In the genomic region with DNA sequence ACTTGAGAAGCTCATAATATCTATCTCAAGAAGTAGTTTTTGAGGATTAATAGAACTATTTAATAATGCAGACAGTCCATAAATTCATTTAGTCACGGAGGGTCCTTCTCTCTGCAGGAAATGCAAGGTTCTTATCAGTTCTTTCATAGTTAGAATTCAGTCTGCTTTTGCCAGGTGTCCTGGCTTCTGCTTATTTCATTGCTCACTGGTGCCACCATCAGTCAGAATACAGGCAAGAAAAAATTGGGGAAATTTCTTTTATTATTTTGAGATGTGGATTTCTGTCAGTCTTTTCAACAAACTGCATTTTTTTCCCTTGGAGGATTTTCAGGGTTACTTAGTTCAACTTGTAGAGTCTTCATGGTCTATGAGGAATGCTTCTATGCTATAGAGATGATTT, we compare ENCODE assay signal across 23 mouse cellular contexts. TPM values are rescaled to one million over a fixed set of nuclear protein-coding genes. Genes with fewer than 3 reads are reported as not detected.
DNase-seq lines count a peak whose midpoint lies in the region; ATAC-seq and TF ChIP-seq lines count a peak whose summit lies in the region.
"Had no signal": no experiment of that assay in that cellular context is flagged by ENCODE, and none has a peak within 500 bp of the region (broad histone marks: within the 10 kb centered on the region; RNA-seq: fewer than 3 reads in every experiment).

No protein-coding gene starts in this region.

- peak; percentile 3 for DNase-seq in embryo, embryonic 10 days (ENCODE audit: low spot score)
- no peak for DNase-seq in embryo, embryonic 9.5 days (ENCODE audit: extremely low spot score)
- DNase-seq in lung, postnatal 0 days (ENCODE audit: low spot score) = no peak
- no peak for DNase-seq in lung, adult 18-20 months
- peak; percentile 1 for DNase-seq in embryo, embryonic 10.5 days (ENCODE audit: low spot score)
- DNase-seq: adrenal gland, postnatal 10 days; gastrocnemius, postnatal 25 days; liver, postnatal 0 days; thymus, adult 18-20 months had no signal

- WGBS in intestine, postnatal 0 days = 4% methylated on average over 1 of the region's 1 CpGs
- WGBS in intestine, embryonic 16.5 days = 6% methylated on average over 1 of the region's 1 CpGs
- 5% methylated on average over 1 of the region's 1 CpGs for WGBS in lung, postnatal 0 days

- H3K4me3 ChIP-seq in intestine, postnatal 0 days (ENCODE audit: low read depth, low read length) = no peak overlapping the region
- no peak overlapping the region for H3K4me3 ChIP-seq in intestine, embryonic 16.5 days (ENCODE audit: low read length)
- no peak overlapping the region for H3K4me3 ChIP-seq in lung, postnatal 0 days (ENCODE audit: low read depth, low read length)
- H3K4me3 ChIP-seq: erythroblast, embryonic 14.5 days; heart, embryonic 12.5 days; intestine, embryonic 15.5 days; limb, embryonic 13.5 days; neural tube, embryonic 13.5 days had no signal

- no peaks in the 10 kb centered on the region for H3K36me3 ChIP-seq in intestine, postnatal 0 days (ENCODE audit: control insufficient read depth, insufficient read depth)
- no peaks in the 10 kb centered on the region for H3K36me3 ChIP-seq in intestine, embryonic 16.5 days (ENCODE audit: control insufficient read depth, insufficient read depth, low read length)
- no peaks in the 10 kb centered on the region for H3K36me3 ChIP-seq in lung, postnatal 0 days (ENCODE audit: insufficient read depth, low read length)
- H3K36me3 ChIP-seq: heart, embryonic 12.5 days; intestine, embryonic 15.5 days; limb, embryonic 13.5 days; neural tube, embryonic 13.5 days had no signal

- no peak overlapping the region for H3K4me2 ChIP-seq in intestine, postnatal 0 days (replicated peaks; ENCODE audit: low read depth)
- no peak overlapping the region for H3K4me2 ChIP-seq in intestine, embryonic 16.5 days (ENCODE audit: low read depth, low read length)
- H3K4me2 ChIP-seq in lung, postnatal 0 days (replicated peaks; ENCODE audit: low read depth, low read length) = no peak overlapping the region
- H3K4me2 ChIP-seq: heart, embryonic 12.5 days; intestine, embryonic 15.5 days; limb, embryonic 13.5 days; neural tube, embryonic 13.5 days had no signal

- H3K9me3 ChIP-seq in intestine, postnatal 0 days (ENCODE audit: control insufficient read depth) = no peaks in the 10 kb centered on the region
- no peaks in the 10 kb centered on the region for H3K9me3 ChIP-seq in intestine, embryonic 16.5 days (ENCODE audit: control insufficient read depth, low read length)
- no peaks in the 10 kb centered on the region for H3K9me3 ChIP-seq in lung, postnatal 0 days (ENCODE audit: low read length)
- H3K9me3 ChIP-seq: heart, embryonic 12.5 days; intestine, embryonic 15.5 days; limb, embryonic 13.5 days; neural tube, embryonic 13.5 days had no signal

- TF ChIP-seq EP300 in lung, postnatal 0 days (IDR thresholded peaks at IDR 0.05) = no peak

- H3K27ac ChIP-seq in intestine, postnatal 0 days (ENCODE audit: low read depth, low read length) = no peak overlapping the region
- no peak overlapping the region for H3K27ac ChIP-seq in intestine, embryonic 16.5 days (ENCODE audit: low read length)
- H3K27ac ChIP-seq in lung, postnatal 0 days (ENCODE audit: low read length) = no peak overlapping the region
- H3K27ac ChIP-seq: intestine, embryonic 15.5 days; limb, embryonic 13.5 days; neural tube, embryonic 13.5 days had no signal

- peak; percentile 41 for TF ChIP-seq CTCF in intestine, postnatal 0 days (IDR thresholded peaks at IDR 0.05; ENCODE audit: low read depth)
- TF ChIP-seq CTCF in lung, postnatal 0 days (IDR thresholded peaks at IDR 0.05) = 0 out of 2 replicates have a peak, but pooled peaks have one; percentile 8

- no peaks in the 10 kb centered on the region for H3K4me1 ChIP-seq in intestine, postnatal 0 days (replicated peaks; ENCODE audit: control insufficient read depth, insufficient read depth, low read length)
- no peaks in the 10 kb centered on the region for H3K4me1 ChIP-seq in intestine, embryonic 16.5 days (ENCODE audit: control insufficient read depth, insufficient read depth, low read length)
- no peaks in the 10 kb centered on the region for H3K4me1 ChIP-seq in lung, postnatal 0 days (ENCODE audit: insufficient read depth, low read depth, low read length)
- H3K4me1 ChIP-seq: heart, embryonic 12.5 days; intestine, embryonic 15.5 days; neural tube, embryonic 13.5 days had no signal

- 0 out of 2 replicates have a peak, but pooled peaks cover 2% of the 10 kb centered on the region for H3K27me3 ChIP-seq in intestine, postnatal 0 days (replicated peaks; ENCODE audit: control insufficient read depth, insufficient read depth, low read length)
- no peaks in the 10 kb centered on the region for H3K27me3 ChIP-seq in intestine, embryonic 16.5 days (replicated peaks; ENCODE audit: control insufficient read depth, insufficient read depth, low read length)
- no peaks in the 10 kb centered on the region for H3K27me3 ChIP-seq in lung, postnatal 0 days (replicated peaks; ENCODE audit: insufficient read depth, low read length)
- H3K27me3 ChIP-seq: intestine, embryonic 15.5 days; neural tube, embryonic 13.5 days had no signal

- no peak for ATAC-seq in intestine, postnatal 0 days
- ATAC-seq in intestine, embryonic 16.5 days = no peak
- no peak for ATAC-seq in lung, postnatal 0 days
- no peak for ATAC-seq in monocyte, adult 5-6 weeks (replicated peaks; ENCODE audit: insufficient number of reproducible peaks, low FRiP score, low TSS enrichment, poor library complexity, severe bottlenecking)
- ATAC-seq: intestine, embryonic 15.5 days; liver, postnatal 0 days; midbrain, embryonic 16.5 days had no signal

- H3K9ac ChIP-seq in intestine, postnatal 0 days (ENCODE audit: low read depth, low read length) = no peak overlapping the region
- H3K9ac ChIP-seq in intestine, embryonic 16.5 days (ENCODE audit: low read depth, low read length) = no peak overlapping the region
- no peak overlapping the region for H3K9ac ChIP-seq in lung, postnatal 0 days (replicated peaks; ENCODE audit: low read depth)
- H3K9ac ChIP-seq: heart, embryonic 12.5 days; intestine, embryonic 15.5 days; limb, embryonic 13.5 days; liver, postnatal 0 days; neural tube, embryonic 13.5 days had no signal

RNA-seq across cellular contexts. Expression of a gene that starts 2.6 kb away (rescaled TPM):
- polyA plus RNA-seq in intestine, postnatal 0 days (2015; fragmentation: Nextera tagmentation; extraction: Ambion mirVana) = 0.40 and 0.47 TPM in 2 replicates
- polyA plus RNA-seq in intestine, embryonic 16.5 days (2015; fragmentation: Nextera tagmentation; extraction: Ambion mirVana) = 1.4 and 2.3 TPM in 2 replicates
- 0.30 and 0.37 TPM in 2 replicates for polyA plus RNA-seq in lung, postnatal 0 days (2015; fragmentation: Nextera tagmentation; extraction: Ambion mirVana)
- not detected in 3 replicates for total RNA-seq in monocyte, adult 5-6 weeks (2017)
- total RNA-seq: hematopoietic stem cell, adult 5-6 weeks had no signal
- polyA plus RNA-seq: erythroblast, embryonic 14.5 days; large intestine, adult 2 months had no signal

RNA-seq across cellular contexts. Expression of a gene that starts 25.4 kb away (rescaled TPM):
- polyA plus RNA-seq in intestine, postnatal 0 days (2015; fragmentation: Nextera tagmentation; extraction: Ambion mirVana) = not detected in 2 replicates
- not detected in 2 replicates for polyA plus RNA-seq in intestine, embryonic 16.5 days (2015; fragmentation: Nextera tagmentation; extraction: Ambion mirVana)
- not detected in 2 replicates for polyA plus RNA-seq in lung, postnatal 0 days (2015; fragmentation: Nextera tagmentation; extraction: Ambion mirVana)
- total RNA-seq in monocyte, adult 5-6 weeks (2017) = not detected in 3 replicates
- total RNA-seq: adrenal gland, postnatal 10 days; ES-E14; gastrocnemius, postnatal 25 days; hematopoietic stem cell, adult 5-6 weeks had no signal
- polyA plus RNA-seq: cortical plate, adult 2 months; erythroblast, embryonic 14.5 days; frontal cortex, adult 2 months; heart, embryonic 12.5 days; intestine, embryonic 15.5 days; large intestine, adult 2 months; limb, embryonic 13.5 days; liver, postnatal 0 days; midbrain, embryonic 16.5 days; neural tube, embryonic 13.5 days had no signal

Comparison
In these comparisons a context has a peak if more than half of its experiments do, and no peak if none do; other contexts are left out.
1. DNase-seq: peak in embryo, embryonic 10 days (single experiment) and embryo, embryonic 10.5 days (single experiment); none in embryo, embryonic 9.5 days (single experiment), lung, postnatal 0 days (single experiment) and lung, adult 18-20 months (0 of 2).